Mouse (Mus musculus) heart, embryonic 13.5 days (tissue): ENCODE measurements around the gene Tagln3. TPM values are rescaled to one million over a fixed set of nuclear protein-coding genes. Genes with fewer than 3 reads are reported as not detected.

Experiments used
- ATAC-seq: fragments of 200-750 bp; cut with Nextera tagmentation; 2 replicates; pipeline ENCODE4 v1.8.0; 2017; ENCODE audit warnings: moderate TSS enrichment; ENCODE audit not compliant: insufficient number of reproducible peaks, low FRiP score, low TSS enrichment; ENCODE audit errors: extremely low read depth
- H3K27ac ChIP-seq: fragments of 300-500 bp; sonication (generic); replicated peaks from 2 replicates; pipeline ENCODE4 v1.5.1; 2015; ENCODE audit warnings: moderate library complexity, mild to moderate bottlenecking, inconsistent platforms
- H3K27me3 ChIP-seq: fragments of 300-500 bp; sonication (generic); replicated peaks from 2 replicates; pipeline ENCODE4 v1.6.1; 2015; ENCODE audit warnings: mild to moderate bottlenecking, inconsistent platforms
- H3K36me3 ChIP-seq: fragments of 300-500 bp; sonication (generic); 2 replicates; pipeline ENCODE4 v1.6.1; 2015; ENCODE audit warnings: mild to moderate bottlenecking, inconsistent platforms
- H3K4me1 ChIP-seq: fragments of 300-500 bp; sonication (generic); 2 replicates; pipeline ENCODE4 v1.6.1; 2015; ENCODE audit warnings: inconsistent platforms
- H3K4me2 ChIP-seq: fragments of 300-500 bp; sonication (generic); 2 replicates; pipeline ENCODE4 v1.6.1; 2015; ENCODE audit warnings: inconsistent platforms, mild to moderate bottlenecking, moderate library complexity
- H3K4me3 ChIP-seq: fragments of 300-500 bp; sonication (generic); 2 replicates; pipeline ENCODE4 v1.5.1; 2015; ENCODE audit warnings: moderate library complexity, mild to moderate bottlenecking, inconsistent platforms
- H3K9ac ChIP-seq: fragments of 300-500 bp; sonication (generic); 2 replicates; pipeline ENCODE4 v1.6.1; 2015; ENCODE audit warnings: inconsistent platforms, mild to moderate bottlenecking, moderate library complexity
- H3K9me3 ChIP-seq: fragments of 300-500 bp; sonication (generic); 2 replicates; pipeline ENCODE4 v1.6.1; 2016; ENCODE audit warnings: inconsistent platforms
- whole genome bisulfite sequencing: fragments of 180-500 bp; shearing (Covaris S2); methylation state at CpG from one replicate; pipeline ENCODE4 v1.1.7; 2015; ENCODE audit warnings: mixed read lengths; 5-methylcytosine and 5-hydroxymethylcytosine counted together
- polyA plus RNA-seq: library from polyadenylated mRNA; unstranded; fragments of >200 nt; fragmentation: Nextera tagmentation; extraction: Ambion mirVana; gene quantifications from 2 replicates; pipeline ENCODE4 v1.2.1, GENCODE M21; 2015

Tagln3 gene
- polyA plus RNA-seq, 1 experiment from 2014 or later = 6.6 TPM

DNA sequence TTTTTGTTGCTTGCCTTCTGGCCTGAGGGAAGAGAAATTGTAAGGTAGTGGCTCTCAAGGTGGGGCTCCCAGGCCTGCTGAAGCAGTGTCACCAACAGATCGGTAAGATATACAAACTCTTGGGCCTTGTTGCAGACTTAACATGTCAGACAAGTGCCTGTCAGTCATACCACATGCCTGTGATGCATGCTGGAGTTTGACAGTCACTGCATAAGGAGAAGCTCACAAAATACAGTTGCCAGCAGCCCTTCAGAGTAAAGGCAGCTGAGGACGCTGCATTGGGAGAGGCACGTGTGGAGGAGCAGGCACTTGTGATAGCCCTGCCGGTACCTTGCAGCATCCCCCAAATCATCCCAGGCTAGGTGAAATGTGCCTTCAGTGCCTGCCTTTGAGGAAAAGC is 6.1 kb downstream of the Tagln3 start:
- H3K27me3 ChIP-seq = no peaks in the 10 kb centered on the region
- no peak overlapping the region for H3K9ac ChIP-seq
- peaks cover under 1% of the 10 kb centered on the region; the same call in 1 of the 2 replicates for H3K4me1 ChIP-seq
- H3K4me2 ChIP-seq = no peak overlapping the region
- H3K4me3 ChIP-seq = no peak overlapping the region
- H3K36me3 ChIP-seq = peaks cover 7% of the 10 kb centered on the region; the same call in 1 of the 2 replicates
- H3K27ac ChIP-seq = no peak overlapping the region
- 82% methylated on average over 4 of the region's 4 CpGs for WGBS
- H3K9me3 ChIP-seq = peaks cover 4% of the 10 kb centered on the region; the same call in 1 of the 2 replicates
- no peak for ATAC-seq

DNA sequence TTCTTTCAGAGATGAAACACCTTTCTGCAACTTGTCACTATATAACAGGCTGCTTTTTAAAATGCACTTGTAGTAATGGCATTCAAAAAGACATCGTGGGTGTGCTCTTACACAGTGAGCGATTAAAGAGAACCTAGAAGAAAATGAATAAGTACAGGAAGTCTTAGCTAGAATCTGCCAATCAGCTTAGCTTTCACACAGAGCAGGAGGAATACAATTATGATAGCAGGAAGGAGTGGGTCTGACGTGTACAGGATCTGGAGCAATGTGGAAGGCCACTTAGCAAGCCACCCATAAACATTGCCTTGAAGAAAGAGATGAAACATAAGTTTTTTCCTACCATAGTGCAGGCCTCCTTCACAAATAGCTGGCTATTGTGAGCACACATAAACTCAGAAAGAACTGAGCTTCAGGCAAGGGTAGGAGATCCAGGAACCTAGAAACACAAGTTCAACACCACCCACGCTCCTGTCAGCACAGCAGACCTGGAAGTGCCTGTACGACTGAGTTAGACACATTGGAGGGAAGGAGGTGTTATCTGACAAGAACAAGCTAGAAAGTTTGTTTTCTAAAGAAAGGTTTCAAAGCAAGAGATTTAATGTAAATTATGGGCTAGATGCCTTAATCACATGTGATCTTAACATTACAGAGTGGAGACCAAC is 9.8 kb downstream of the Tagln3 start:
- Histone ChIP-seq H3K27ac (no peak overlapping the region), H3K9ac (no peak overlapping the region), H3K4me3 (no peak overlapping the region), H3K9me3 (peaks cover 4% of the 10 kb centered on the region; the same call in 1 of the 2 replicates), H3K27me3 (no peaks in the 10 kb centered on the region), H3K4me1 (no peaks in the 10 kb centered on the region), H3K36me3 (peaks cover 7% of the 10 kb centered on the region; the same call in 1 of the 2 replicates), H3K4me2 (no peak overlapping the region)
- ATAC-seq = no peak
- 71% methylated on average over 5 of the region's 5 CpGs for WGBS

DNA sequence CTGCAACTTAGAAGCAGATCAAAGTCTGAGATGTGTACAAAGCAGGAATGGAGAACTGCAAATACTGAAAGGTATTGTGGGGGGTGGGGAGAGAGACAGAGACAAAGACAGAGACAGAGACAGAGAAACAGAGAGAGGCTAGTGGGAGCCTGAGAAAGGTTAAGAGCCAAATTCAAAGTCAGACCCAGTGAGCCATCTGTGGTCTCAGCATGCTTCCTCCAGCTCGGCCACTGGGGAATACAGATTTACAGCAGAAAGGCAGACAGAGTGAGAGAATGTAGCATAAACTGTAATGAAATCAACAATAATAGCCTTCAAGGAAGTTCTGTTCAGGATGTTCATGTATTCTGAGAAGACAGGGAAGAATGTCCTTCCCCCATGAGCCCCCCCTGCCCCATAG is 10.5 kb downstream of the Tagln3 start:
- Histone ChIP-seq H3K9me3 (peaks cover 4% of the 10 kb centered on the region; the same call in 1 of the 2 replicates), H3K4me3 (no peak overlapping the region), H3K27ac (no peak overlapping the region), H3K27me3 (no peaks in the 10 kb centered on the region), H3K36me3 (peaks cover 7% of the 10 kb centered on the region; the same call in 1 of the 2 replicates), H3K4me2 (no peak overlapping the region), H3K4me1 (no peaks in the 10 kb centered on the region), H3K9ac (no peak overlapping the region)
- no peak for ATAC-seq
- WGBS = 54% methylated on average over 1 of the region's 1 CpGs

DNA sequence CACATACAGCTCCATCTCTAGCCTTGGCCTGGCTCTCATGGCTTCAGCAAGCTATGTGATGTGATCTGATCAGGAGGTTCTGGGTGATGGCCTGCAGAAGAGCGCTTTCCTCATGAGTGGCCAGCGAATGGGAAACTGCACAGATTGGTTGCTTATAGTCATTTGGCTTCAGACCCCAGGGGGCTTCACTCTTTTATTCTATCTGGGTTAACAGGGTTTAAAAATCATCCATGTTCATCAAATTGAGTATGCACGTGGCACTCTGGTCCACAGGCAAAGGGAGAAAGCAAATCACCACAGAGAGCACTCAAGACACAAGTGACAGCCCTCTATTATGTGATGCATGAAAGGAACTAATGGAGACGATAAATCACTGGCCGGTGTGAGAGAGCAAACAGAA is 11.1 kb downstream of the Tagln3 start:
- 86% methylated on average over 5 of the region's 5 CpGs for WGBS

GRCm38 (mm10) chr16:45711263-45711662 is 13.1 kb downstream of the Tagln3 start:
- H3K4me2 ChIP-seq = no peak overlapping the region
- no peak overlapping the region for H3K27ac ChIP-seq
- ATAC-seq = no peak
- WGBS = 64% methylated on average over 7 of the region's 7 CpGs
- no peak overlapping the region for H3K9ac ChIP-seq
- peaks cover under 1% of the 10 kb centered on the region; the same call in 1 of the 2 replicates for H3K36me3 ChIP-seq
- H3K4me3 ChIP-seq = no peak overlapping the region
- peaks cover 4% of the 10 kb centered on the region; the same call in 1 of the 2 replicates for H3K9me3 ChIP-seq
- no peaks in the 10 kb centered on the region for H3K27me3 ChIP-seq
- H3K4me1 ChIP-seq = no peaks in the 10 kb centered on the region

More for the DNA sequence above, 11.1 kb downstream of the Tagln3 start:
- Histone ChIP-seq H3K36me3 (peaks cover 3% of the 10 kb centered on the region; the same call in 1 of the 2 replicates), H3K4me3 (no peak overlapping the region), H3K27ac (no peak overlapping the region), H3K4me1 (no peaks in the 10 kb centered on the region), H3K4me2 (no peak overlapping the region), H3K9me3 (peaks cover 4% of the 10 kb centered on the region; the same call in 1 of the 2 replicates), H3K27me3 (no peaks in the 10 kb centered on the region), H3K9ac (no peak overlapping the region)
- ATAC-seq = no peak

GRCm38 (mm10) chr16:45699301-45699700 is 25.1 kb downstream of the Tagln3 start:
- H3K9me3 ChIP-seq = no peaks in the 10 kb centered on the region
- H3K4me1 ChIP-seq = no peaks in the 10 kb centered on the region
- 44% methylated on average over 5 of the region's 5 CpGs for WGBS
- no peak overlapping the region for H3K27ac ChIP-seq
- H3K36me3 ChIP-seq = no peaks in the 10 kb centered on the region
- ATAC-seq = no peak
- H3K4me2 ChIP-seq = no peak overlapping the region
- H3K4me3 ChIP-seq = no peak overlapping the region
- H3K27me3 ChIP-seq = no peaks in the 10 kb centered on the region
- no peak overlapping the region for H3K9ac ChIP-seq

- H3K9me3 ChIP-seq = no peaks in the 10 kb centered on the region
- no peak overlapping the region for H3K9ac ChIP-seq
- no peak overlapping the region for H3K27ac ChIP-seq
- ATAC-seq = no peak
- no peaks in the 10 kb centered on the region for H3K36me3 ChIP-seq
- H3K4me3 ChIP-seq = no peak overlapping the region
- H3K4me2 ChIP-seq = no peak overlapping the region
- no peaks in the 10 kb centered on the region for H3K4me1 ChIP-seq
- WGBS = 71% methylated on average over 6 of the region's 6 CpGs
- no peaks in the 10 kb centered on the region for H3K27me3 ChIP-seq
These were observed 26.4 kb downstream of the Tagln3 start for GRCm38 (mm10) chr16:45697996-45698395.

DNA sequence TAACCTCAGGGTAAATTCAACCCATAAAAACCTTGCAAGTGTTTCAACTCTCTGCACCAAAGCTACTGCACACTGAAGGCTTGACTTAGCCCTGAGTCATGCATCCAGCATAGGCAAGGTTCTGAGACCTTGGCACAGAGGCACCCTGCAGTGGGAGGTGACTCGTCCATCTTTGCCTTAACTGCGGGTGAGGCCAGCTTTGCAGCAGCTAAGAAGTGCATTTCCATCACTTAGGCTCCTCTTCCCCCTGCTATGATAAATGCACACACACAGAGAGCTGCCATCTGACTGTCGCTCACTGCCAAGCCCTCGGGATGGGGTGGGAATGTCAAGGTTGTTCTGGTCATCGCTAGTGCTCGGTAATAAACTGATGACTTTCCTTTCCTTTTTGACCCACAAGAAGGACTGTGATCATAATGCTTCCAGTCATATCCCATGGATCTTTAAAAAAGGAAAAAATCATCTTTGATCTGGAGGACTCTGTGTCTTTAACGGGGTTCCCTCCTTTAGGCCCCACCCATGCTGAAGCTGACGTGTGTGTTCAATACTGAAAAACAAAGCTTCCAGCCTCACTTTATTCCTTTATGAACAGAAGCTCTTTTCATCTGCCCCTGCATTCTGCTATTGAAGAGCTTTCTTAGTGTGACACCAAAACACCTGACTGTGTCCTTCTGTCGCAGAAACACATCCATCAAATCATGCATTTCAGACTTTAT is 28.8 kb downstream of the Tagln3 start:
- ATAC-seq = no peak
- Histone ChIP-seq H3K4me3 (no peak overlapping the region), H3K9me3 (no peaks in the 10 kb centered on the region), H3K27me3 (no peaks in the 10 kb centered on the region), H3K4me1 (no peaks in the 10 kb centered on the region), H3K36me3 (no peaks in the 10 kb centered on the region), H3K4me2 (no peak overlapping the region), H3K27ac (no peak overlapping the region), H3K9ac (no peak overlapping the region)
- 74% methylated on average over 9 of the region's 9 CpGs for WGBS

- WGBS = 71% methylated on average over 10 of the region's 10 CpGs
- no peak for ATAC-seq
- no peak within 1 kb of the TSS for H3K27ac ChIP-seq
- H3K27me3 ChIP-seq = no peaks in the 10 kb centered on the region
- H3K36me3 ChIP-seq = no peaks in the 10 kb centered on the region
- H3K4me1 ChIP-seq = no peaks in the 10 kb centered on the region
- H3K4me3 ChIP-seq = no peak within 1 kb of the TSS
- no peaks in the 10 kb centered on the region for H3K9me3 ChIP-seq
- H3K4me2 ChIP-seq = no peak within 1 kb of the TSS
- no peak within 1 kb of the TSS for H3K9ac ChIP-seq
These were observed 30.9 kb downstream of the Tagln3 start, which contains the start of gene Tmprss7 for GRCm38 (mm10) chr16:45693558-45693957. Gene Tmprss7 (minus strand): TSS chr16:45693658.

- 70% methylated on average over 3 of the region's 3 CpGs for WGBS
- Histone ChIP-seq H3K4me1 (no peaks in the 10 kb centered on the region), H3K9me3 (no peaks in the 10 kb centered on the region), H3K27ac (no peak overlapping the region), H3K4me2 (no peak overlapping the region), H3K27me3 (no peaks in the 10 kb centered on the region), H3K36me3 (no peaks in the 10 kb centered on the region), H3K9ac (no peak overlapping the region), H3K4me3 (no peak overlapping the region)
- ATAC-seq = no peak
These were observed 31.6 kb downstream of the Tagln3 start for GRCm38 (mm10) chr16:45692851-45693250.

- Histone ChIP-seq H3K36me3 (no peaks in the 10 kb centered on the region), H3K9me3 (no peaks in the 10 kb centered on the region), H3K4me1 (no peaks in the 10 kb centered on the region), H3K27me3 (no peaks in the 10 kb centered on the region), H3K27ac (no peak overlapping the region), H3K4me3 (no peak overlapping the region), H3K9ac (no peak overlapping the region), H3K4me2 (no peak overlapping the region)
- no peak for ATAC-seq
- WGBS = 46% methylated on average over 4 of the region's 4 CpGs
These were observed 34.2 kb downstream of the Tagln3 start for GRCm38 (mm10) chr16:45690178-45690577.
